Mouse (Mus musculus) spleen, embryonic (tissue): Measurements from ENCODE around the gene Gm3278.
"Not testable (repeated sequence)": the region's sequence is repeated elsewhere in the genome, so short reads cannot be mapped to it uniquely, and the experiment has no call there.

Experiments
- CTCF ChIA-PET: fragments of 350-600 bp; sonication (Branson Sonifier 250); formaldehyde crosslinking; loops from one replicate; lab custom pipeline; 2022; lab: Charles Lee

Gene Gm3278

GRCm38 (mm10) chr14:4892116-4892515 lies at the start of gene Gm3278:
TSS of gene Gm3278 (plus strand) at chr14:4892416.
- CTCF ChIA-PET, result not testable (repeated sequence)

GRCm38 (mm10) chr14:4855299-4855980 lies 36.8 kb upstream of the Gm3278 start, which contains the start of gene Gm3264:
TSS of gene Gm3264 (plus strand) at chr14:4855576.
- CTCF ChIA-PET, result not testable (repeated sequence)
